In genomic region chr6:146005935-146006564, GRCm38 (mm10) we compare ENCODE assay signal across 24 mouse cellular contexts.
DNase-seq lines count a peak whose midpoint lies in the region; ATAC-seq and TF ChIP-seq lines count a peak whose summit lies in the region.
"Had no signal": no experiment of that assay in that cellular context is flagged by ENCODE, and none has a peak within 500 bp of the region (broad histone marks: within the 10 kb centered on the region; RNA-seq: fewer than 3 reads in every experiment).

No protein-coding gene starts in this region.

- H3K9ac ChIP-seq in neural tube, embryonic 11.5 days (ENCODE audit: low read length): no peak overlapping the region
- H3K9ac ChIP-seq: forebrain, embryonic 12.5 days; kidney, embryonic 15.5 days; liver, embryonic 15.5 days; lung, embryonic 15.5 days; neural tube, embryonic 13.5 days had no signal

- intact Hi-C loops in gastrocnemius, adult 2 months (cut with DNase I): no loop called here
- intact Hi-C loops in gastrocnemius, postnatal 36 days (cut with DNase I): no loop called here

- peaks cover 7% of the 10 kb centered on the region; the same call in 1 of the 2 replicates for H3K4me1 ChIP-seq in neural tube, embryonic 11.5 days (ENCODE audit: control insufficient read depth, insufficient read depth, low read length)
- H3K4me1 ChIP-seq: liver, embryonic 15.5 days had no signal

- no peak overlapping the region for H3K4me2 ChIP-seq in neural tube, embryonic 11.5 days (ENCODE audit: low read depth)
- H3K4me2 ChIP-seq: forebrain, embryonic 12.5 days; heart, embryonic 11.5 days; kidney, embryonic 15.5 days; liver, embryonic 15.5 days; lung, embryonic 15.5 days; neural tube, embryonic 13.5 days had no signal

- H3K36me3 ChIP-seq in neural tube, embryonic 11.5 days (ENCODE audit: control insufficient read depth, insufficient read depth, low read length): no peaks in the 10 kb centered on the region
- H3K36me3 ChIP-seq: forebrain, embryonic 12.5 days; hindbrain, embryonic 10.5 days; kidney, embryonic 15.5 days; liver, embryonic 15.5 days; lung, embryonic 15.5 days; neural tube, embryonic 13.5 days had no signal

- no peaks in the 10 kb centered on the region for H3K27me3 ChIP-seq in neural tube, embryonic 11.5 days (ENCODE audit: control insufficient read depth, insufficient read depth, low read length)
- H3K27me3 ChIP-seq: forebrain, embryonic 12.5 days; kidney, embryonic 15.5 days; liver, embryonic 15.5 days; lung, embryonic 15.5 days; neural tube, embryonic 13.5 days had no signal

- no peak overlapping the region for H3K4me3 ChIP-seq in gastrocnemius, adult 2 months
- H3K4me3 ChIP-seq in neural tube, embryonic 11.5 days (ENCODE audit: low read depth, low read length): no peak overlapping the region
- H3K4me3 ChIP-seq: forebrain, embryonic 12.5 days; hindbrain, embryonic 10.5 days; kidney, embryonic 15.5 days; left cerebral cortex, adult 2 months; liver, embryonic 15.5 days; lung, embryonic 15.5 days; neural tube, embryonic 13.5 days had no signal

- WGBS in neural tube, embryonic 11.5 days: 53% methylated on average over 3 of the region's 3 CpGs

- no peak for DNase-seq in gastrocnemius, adult 2 months
- no peak for DNase-seq in gastrocnemius, postnatal 36 days
- DNase-seq in neural tube, embryonic 11.5 days (ENCODE audit: low spot score): peak; percentile 28
- DNase-seq in neural tube, embryonic 10.5 days (ENCODE audit: extremely low spot score, low spot score): no peak
- DNase-seq in thymus, postnatal 10 days (ENCODE audit: low spot score in 2 of 2): no peak
- no peak for DNase-seq in testis, postnatal 10 days (ENCODE audit: low spot score)
- DNase-seq: adrenal gland, postnatal 36 days; cerebellum, adult 11-12 months; liver; lung, postnatal 36 days; right cerebral cortex, postnatal 25 days; spleen, adult 18-20 months; thymus, postnatal 36 days had no signal

- peak overlapping the region; percentile 59 for H3K27ac ChIP-seq in gastrocnemius, adult 2 months
- no peak overlapping the region for H3K27ac ChIP-seq in neural tube, embryonic 11.5 days (ENCODE audit: low read depth, low read length)
- H3K27ac ChIP-seq: forebrain, embryonic 12.5 days; hindbrain, postnatal 0 days; kidney, embryonic 15.5 days; left cerebral cortex, adult 2 months; liver, embryonic 15.5 days; lung, embryonic 15.5 days; neural tube, embryonic 13.5 days had no signal

- ATAC-seq in neural tube, embryonic 11.5 days (ENCODE audit: insufficient read depth, low FRiP score, low TSS enrichment): no peak
- ATAC-seq in inflammation-experienced regulatory T-cells, adult 6 months: peak; percentile 42
- ATAC-seq: hindbrain, postnatal 0 days; intestine, postnatal 0 days had no signal

- TF ChIP-seq CTCF in gastrocnemius, adult 2 months (IDR thresholded peaks at IDR 0.05): no peak

- no peaks in the 10 kb centered on the region for H3K9me3 ChIP-seq in neural tube, embryonic 11.5 days (ENCODE audit: control insufficient read depth, low read length)
- H3K9me3 ChIP-seq: forebrain, embryonic 12.5 days; hindbrain, embryonic 10.5 days; kidney, embryonic 15.5 days; liver, embryonic 15.5 days; lung, embryonic 15.5 days; neural tube, embryonic 13.5 days had no signal
